Mouse (Mus musculus): ENCODE data around the gene Stk38. TPM values are rescaled to one million over a fixed set of nuclear protein-coding genes. Genes with fewer than 3 reads are reported as not detected.

The Stk38 gene
- total and polyA plus RNA-seq, 3 experiments, result 29.0 to 56.4 (median 56.0) TPM

DNA sequence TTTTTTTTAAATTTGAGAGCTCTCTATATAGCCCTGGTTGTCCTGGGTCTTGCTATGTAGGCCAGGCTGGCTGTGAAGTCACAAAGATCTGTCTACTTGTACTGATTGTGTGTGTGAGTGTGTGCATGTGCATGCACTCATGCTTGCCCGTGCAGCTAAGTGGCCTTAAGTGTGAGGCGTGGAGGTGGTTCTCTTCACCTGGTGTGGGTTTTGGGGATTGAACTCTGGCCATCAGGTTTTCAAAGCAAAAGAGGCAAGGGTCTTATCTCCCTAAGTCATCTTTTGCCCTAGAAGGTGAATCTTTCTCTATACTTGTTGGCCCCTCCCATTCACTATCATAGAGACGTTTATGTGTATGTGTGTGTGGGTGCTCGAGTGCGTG lies 41.7 kb upstream of the Stk38 start:
- Histone ChIP-seq H3K36me3 (replicated peaks in 1 of 2; ENCODE audit: control insufficient read depth in 1 of 2, insufficient read depth in 1 of 2, low read length in 1 of 2) (peaks cover 32 to 81% of the 10 kb centered on the region in 2 experiments), H3K27me3 (replicated peaks) (no peaks in the 10 kb centered on the region), H3K4me2 (ENCODE audit: insufficient read depth, low read depth, poor library complexity, severe bottlenecking) (no peak overlapping the region), H3K4me1 (ENCODE audit: control insufficient read depth in 1 of 2, insufficient read depth in 2 of 2) (peaks cover 0 to 13% of the 10 kb centered on the region in 2 experiments; a peak in 2 of 4 replicates), H3K4me3 (replicated peaks in 1 of 3; ENCODE audit: low read depth in 2 of 3, low read length in 2 of 3, poor library complexity in 1 of 3) (no peak overlapping the region), H3K79me2 (replicated peaks; ENCODE audit: control insufficient read depth, extremely low read depth, insufficient read depth, poor library complexity, severe bottlenecking) (no peaks in the 10 kb centered on the region), H3K9me3 (replicated peaks; ENCODE audit: low read length) (no peaks in the 10 kb centered on the region), H3K27ac (ENCODE audit: insufficient read depth, low read depth) (no peak overlapping the region), H3K9ac (ENCODE audit: insufficient read depth, low read depth) (no peak overlapping the region)
- dilution Hi-C loops (cut with MboI; ENCODE audit: extremely low pct_ligation_motif_present, extremely low pct_unique_long_range_greater_than_20kb, low sequenced_read_pairs) (no loop called here), in situ Hi-C loops (cut with MboI; ENCODE audit: low pct_ligation_motif_present, low pct_unique_long_range_greater_than_20kb, low sequenced_read_pairs) (loop anchor here (5.0 kb wide), 3 partner anchors 43 to 198 kb away; partner anchors contain the start of gene Cdkn1a)
- DNase-seq (ENCODE audit: extremely low read depth), result no peak
- TF ChIP-seq NRF1 (IDR thresholded peaks at IDR 0.05; ENCODE audit: low read depth, low read length), result no peak
- no peak for TF ChIP-seq JUND (conservative IDR thresholded peaks at IDR 0.05; ENCODE audit: low read depth, low read length)
- no peak for TF ChIP-seq KAT2A (IDR thresholded peaks at IDR 0.05; ENCODE audit: insufficient replicate concordance, low read length)
- no peak for TF ChIP-seq ELF1 (IDR thresholded peaks at IDR 0.05; ENCODE audit: low read depth, low read length)
- no peak for TF ChIP-seq BHLHE40 (IDR thresholded peaks at IDR 0.05; ENCODE audit: low read depth, low read length)
- TF ChIP-seq ETS1 (conservative IDR thresholded peaks at IDR 0.05; ENCODE audit: low read depth, low read length), result no peak
- TF ChIP-seq POLR2A (IDR thresholded peaks at IDR 0.05; ENCODE audit: low read depth, low read length), result no peak
- no peak for TF ChIP-seq TBP (conservative IDR thresholded peaks at IDR 0.05; ENCODE audit: low read depth, low read length)

DNA sequence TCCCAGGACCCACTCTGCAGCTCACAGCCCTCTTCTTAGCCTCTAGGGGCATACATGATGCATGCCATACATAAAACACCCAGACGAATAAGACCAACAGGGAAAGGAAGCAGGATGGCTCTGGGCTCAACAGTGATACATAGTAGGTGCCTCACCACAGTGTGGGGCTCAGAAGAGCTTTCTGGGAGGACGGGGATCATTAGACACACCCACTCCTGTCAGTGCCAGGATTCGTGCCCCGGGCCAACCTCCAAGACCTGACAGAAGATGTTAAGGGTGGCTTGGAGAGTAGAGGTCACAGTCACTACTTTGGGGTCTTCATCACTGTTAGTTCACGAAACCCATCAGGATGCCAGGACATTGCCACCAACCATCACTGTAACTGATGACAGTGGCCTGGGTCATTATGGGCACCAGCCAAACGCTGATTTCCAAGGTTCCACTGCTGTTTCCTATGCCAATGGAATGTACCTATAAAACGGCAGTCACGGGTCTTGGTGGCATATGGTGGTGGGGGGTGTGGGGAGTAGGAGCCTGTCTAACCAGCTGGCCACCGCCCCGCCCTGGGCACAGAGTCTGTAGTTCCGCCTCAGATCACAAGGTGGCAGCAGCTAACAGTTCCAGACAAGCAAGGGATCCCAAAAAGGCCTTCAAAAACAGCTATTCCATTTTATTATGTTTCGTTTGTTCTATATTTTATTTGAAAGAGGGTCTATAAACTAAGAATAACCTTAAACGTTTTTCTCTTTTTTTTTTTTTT lies 41.1 kb upstream of the Stk38 start:
- H3K27ac ChIP-seq (ENCODE audit: insufficient read depth, low read depth), result peak overlapping the region; percentile 14
- 0 out of 2 replicates have a peak, but pooled peaks cover 2% of the 10 kb centered on the region for H3K79me2 ChIP-seq (replicated peaks; ENCODE audit: control insufficient read depth, extremely low read depth, insufficient read depth, poor library complexity, severe bottlenecking)
- in situ Hi-C loops (cut with MboI; ENCODE audit: low pct_ligation_motif_present, low pct_unique_long_range_greater_than_20kb, low sequenced_read_pairs) (loop anchor here (5.0 kb wide), 3 partner anchors 43 to 198 kb away; partner anchors contain the start of gene Cdkn1a), dilution Hi-C loops (cut with MboI; ENCODE audit: extremely low pct_ligation_motif_present, extremely low pct_unique_long_range_greater_than_20kb, low sequenced_read_pairs) (no loop called here)
- H3K4me1 ChIP-seq (ENCODE audit: control insufficient read depth in 1 of 2, insufficient read depth in 2 of 2), result peaks cover 0 to 11% of the 10 kb centered on the region in 2 experiments; a peak in 2 of 4 replicates
- H3K4me2 ChIP-seq (ENCODE audit: insufficient read depth, low read depth, poor library complexity, severe bottlenecking), result no peak overlapping the region
- H3K9ac ChIP-seq (ENCODE audit: insufficient read depth, low read depth), result no peak overlapping the region
- H3K27me3 ChIP-seq (replicated peaks), result no peaks in the 10 kb centered on the region
- peak; percentile 75 for DNase-seq (ENCODE audit: extremely low read depth)
- H3K36me3 ChIP-seq (replicated peaks in 1 of 2; ENCODE audit: control insufficient read depth in 1 of 2, insufficient read depth in 1 of 2, low read length in 1 of 2), result peaks cover 37 to 81% of the 10 kb centered on the region in 2 experiments
- no peaks in the 10 kb centered on the region for H3K9me3 ChIP-seq (replicated peaks; ENCODE audit: low read length)
- no peak overlapping the region for H3K4me3 ChIP-seq (replicated peaks in 1 of 3; ENCODE audit: low read depth in 2 of 3, low read length in 2 of 3, poor library complexity in 1 of 3)
- TF ChIP-seq KAT2A (IDR thresholded peaks at IDR 0.05; ENCODE audit: insufficient replicate concordance, low read length) (no peak), USF1 (IDR thresholded peaks at IDR 0.05; ENCODE audit: low read depth, low read length) (no peak), NELFE (IDR thresholded peaks at IDR 0.05; ENCODE audit: low read depth, low read length) (no peak), MXI1 (IDR thresholded peaks at IDR 0.05; ENCODE audit: low read depth, low read length) (no peak; the same call in 1 of the 2 replicates), E2F4 (IDR thresholded peaks at IDR 0.05; ENCODE audit: insufficient replicate concordance, low read depth, low read length) (no peak), TCF12 (IDR thresholded peaks at IDR 0.05; ENCODE audit: low read depth, low read length) (no peak), SMC3 (IDR thresholded peaks at IDR 0.05; ENCODE audit: low read depth, low read length) (peak; percentile 98), MEF2A (IDR thresholded peaks at IDR 0.05; ENCODE audit: borderline replicate concordance, low read depth, low read length) (no peak), POLR2A (IDR thresholded peaks at IDR 0.05; ENCODE audit: low read depth, low read length) (no peak; the same call in 1 of the 2 replicates), IRF4 (IDR thresholded peaks at IDR 0.05; ENCODE audit: low read depth, low read length) (peak; percentile 27; the same call in 1 of the 2 replicates), NRF1 (IDR thresholded peaks at IDR 0.05; ENCODE audit: low read depth, low read length) (no peak), ELF1 (IDR thresholded peaks at IDR 0.05; ENCODE audit: low read depth, low read length) (no peak), ZC3H11A (IDR thresholded peaks at IDR 0.05; ENCODE audit: low read depth, low read length) (no peak; the same call in 1 of the 2 replicates), GABPA (IDR thresholded peaks at IDR 0.05; ENCODE audit: insufficient replicate concordance, low read depth, low read length) (no peak), ZMIZ1 (IDR thresholded peaks at IDR 0.05; ENCODE audit: low read depth, low read length) (peak; percentile 52; the same call in 1 of the 2 replicates), POLR2AphosphoS2 (IDR thresholded peaks at IDR 0.05; ENCODE audit: low read depth, low read length) (peak; percentile 79; the same call in 1 of the 2 replicates), RAD21 (IDR thresholded peaks at IDR 0.05; ENCODE audit: low read depth, low read length) (peak; percentile 90), HCFC1 (IDR thresholded peaks at IDR 0.05; ENCODE audit: low read depth, low read length) (no peak), EP300 (IDR thresholded peaks at IDR 0.05; ENCODE audit: low read length) (no peak), ZNF384 (IDR thresholded peaks at IDR 0.05; ENCODE audit: low read depth, low read length) (peak; percentile 46; the same call in 1 of the 2 replicates), CTCF (conservative IDR thresholded peaks at IDR 0.05 in 1 of 2, IDR thresholded peaks at IDR 0.05 in 1 of 2; ENCODE audit: low read depth in 2 of 2, low read length in 2 of 2) (peak; percentile 44 to 95), JUND (conservative IDR thresholded peaks at IDR 0.05; ENCODE audit: low read depth, low read length) (no peak), SIN3A (IDR thresholded peaks at IDR 0.05; ENCODE audit: low read length) (peak; percentile 84), UBTF (IDR thresholded peaks at IDR 0.05; ENCODE audit: low read depth, low read length) (no peak), CHD1 (IDR thresholded peaks at IDR 0.05; ENCODE audit: low read depth, low read length) (no peak), CHD2 (IDR thresholded peaks at IDR 0.05; ENCODE audit: low read length) (peak; percentile 46; the same call in 1 of the 2 replicates), USF2 (conservative IDR thresholded peaks at IDR 0.05; ENCODE audit: low read depth, low read length) (no peak), TBP (conservative IDR thresholded peaks at IDR 0.05; ENCODE audit: low read depth, low read length) (no peak)

Data from CH12.LX (cell line).